Mouse (Mus musculus) gonadal fat pad, adult 2 months (tissue): ENCODE data around the gene Pdzrn3. TPM values are rescaled to one million over a fixed set of nuclear protein-coding genes. Genes with fewer than 3 reads are reported as not detected.

Experiments
- DNase-seq: peaks from one replicate; pipeline ENCODE4 v3.0.0-alpha.2; 2012; ENCODE audit warnings: low read depth
- polyA plus RNA-seq: library from polyadenylated mRNA; depleted of rRNA; stranded (reverse); fragments of >200 nt; gene quantifications from 2 replicates; pipeline ENCODE4 v1.2.3, GENCODE M21; 2012

The Pdzrn3 gene
- polyA plus RNA-seq, 1 experiment, result 18.1 TPM

- no peak for DNase-seq
Measured at GRCm38 (mm10) chr6:101291944-101292343, 85.8 kb downstream of the Pdzrn3 start.

DNA sequence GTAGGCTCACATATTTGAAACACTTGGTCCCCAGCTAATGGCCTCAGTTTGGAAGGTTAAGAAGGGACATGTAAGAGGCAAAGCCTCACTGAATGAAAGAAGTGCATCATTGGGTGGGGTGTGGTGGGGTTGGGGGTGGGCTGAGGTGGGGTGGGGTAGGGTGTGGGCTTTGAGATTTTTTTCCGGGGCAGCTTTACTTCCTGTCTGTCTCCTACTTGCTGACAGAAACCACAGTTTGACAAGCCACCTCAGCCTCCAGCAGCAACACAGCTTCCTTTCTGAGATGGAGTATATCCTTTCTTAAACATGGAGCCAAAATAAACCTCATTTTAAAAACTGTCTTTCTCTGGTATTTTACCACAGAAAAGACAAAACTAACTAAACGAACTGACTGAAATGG, 87.5 kb downstream of the Pdzrn3 start:
- no peak for DNase-seq

DNA sequence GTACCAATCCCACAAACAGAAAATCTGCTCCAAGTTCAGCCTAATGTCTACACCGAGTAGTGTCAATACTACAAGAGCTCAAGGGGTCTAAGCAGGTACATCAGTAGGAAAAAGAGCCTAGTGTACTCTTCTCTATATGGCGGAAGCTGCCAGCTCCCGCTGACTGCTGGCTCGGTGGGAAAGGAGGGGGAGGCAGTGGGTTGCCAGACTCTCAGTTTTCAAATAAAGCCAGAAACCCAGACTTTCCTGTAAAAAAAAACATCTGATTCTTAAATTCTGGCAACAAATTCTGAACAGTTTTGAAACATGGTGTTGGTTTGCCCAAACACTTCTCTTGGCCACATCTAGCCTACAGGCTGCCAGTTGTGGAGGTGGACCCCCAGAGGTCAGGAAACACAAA, 88.3 kb downstream of the Pdzrn3 start:
- DNase-seq, result no peak

GRCm38 (mm10) chr6:101287566-101288173, 90.0 kb downstream of the Pdzrn3 start:
- no peak for DNase-seq

DNA sequence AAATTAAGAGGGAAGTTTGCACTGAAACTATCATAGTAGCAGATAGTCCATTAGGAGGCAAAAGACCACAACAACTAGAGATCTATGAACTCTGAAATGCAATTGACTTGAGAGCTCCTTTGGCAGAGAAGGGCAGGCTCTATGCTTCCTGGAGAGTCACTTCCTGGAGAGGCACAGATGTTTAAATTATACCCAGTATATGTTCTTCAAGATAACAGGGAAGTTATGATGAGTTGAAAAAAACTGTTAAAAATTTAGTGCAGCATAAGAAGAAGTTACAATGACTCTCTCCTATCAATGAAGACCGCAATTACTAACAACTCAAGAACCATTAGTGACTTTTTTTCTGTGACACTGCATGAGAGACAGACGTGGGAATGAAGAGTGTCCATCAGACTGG, 90.6 kb downstream of the Pdzrn3 start:
- DNase-seq, result no peak

GRCm38 (mm10) chr6:101284368-101284955, 93.2 kb downstream of the Pdzrn3 start:
- DNase-seq, result no peak

- no peak for DNase-seq
Measured at GRCm38 (mm10) chr6:101283891-101284290, 93.8 kb downstream of the Pdzrn3 start.

DNA sequence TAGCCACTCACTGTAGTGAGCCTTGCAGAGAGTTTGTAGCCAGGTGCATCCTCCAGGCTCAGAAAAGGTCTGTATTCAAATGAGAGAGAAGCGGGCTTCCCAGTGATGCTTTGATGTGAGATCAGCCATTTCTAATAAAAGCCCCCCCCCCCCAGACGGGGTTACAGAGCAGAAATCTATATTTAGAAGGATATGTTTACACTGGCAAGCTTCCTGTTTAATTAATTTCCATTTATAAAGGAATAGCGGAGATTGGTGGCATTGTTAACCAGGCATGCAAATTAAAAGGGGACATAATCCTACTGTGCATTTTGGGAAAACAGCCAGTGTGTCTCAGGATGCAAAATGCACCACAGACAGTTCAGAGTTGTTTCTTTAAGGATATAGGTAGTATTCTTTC, 96.1 kb downstream of the Pdzrn3 start:
- no peak for DNase-seq

GRCm38 (mm10) chr6:101280811-101281218, 96.9 kb downstream of the Pdzrn3 start:
- no peak for DNase-seq

DNA sequence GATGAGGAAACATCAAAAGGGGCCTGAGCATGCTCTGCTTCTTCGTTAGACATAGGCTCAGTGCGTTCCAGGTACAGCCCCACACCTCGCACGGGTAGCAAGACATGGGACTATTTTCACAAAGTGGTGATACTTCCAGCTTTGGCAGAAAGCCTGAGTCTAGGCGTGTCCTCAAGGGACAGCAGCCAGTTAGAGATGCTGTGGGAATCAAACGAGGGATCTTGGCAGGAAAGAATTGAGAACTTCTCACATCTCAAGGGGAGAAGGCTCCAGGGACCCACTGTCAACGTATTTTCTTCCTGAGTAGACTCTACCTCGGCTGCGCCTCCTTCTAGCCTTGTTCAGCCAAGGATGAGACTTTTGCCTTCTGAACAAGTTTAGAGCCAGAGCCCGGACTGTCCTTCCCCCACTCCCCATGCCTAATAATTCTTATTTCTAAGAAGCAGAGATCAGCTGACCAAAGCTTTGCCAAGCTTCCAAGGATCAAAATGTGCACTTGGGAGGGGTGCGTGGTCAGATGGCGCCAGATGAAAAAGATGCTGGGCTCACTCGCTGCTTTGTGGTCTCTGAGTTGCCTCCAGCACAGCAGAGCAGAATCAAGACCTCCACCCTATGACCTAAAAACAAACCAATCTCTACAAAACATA, 99.3 kb downstream of the Pdzrn3 start:
- DNase-seq, result no peak

DNA sequence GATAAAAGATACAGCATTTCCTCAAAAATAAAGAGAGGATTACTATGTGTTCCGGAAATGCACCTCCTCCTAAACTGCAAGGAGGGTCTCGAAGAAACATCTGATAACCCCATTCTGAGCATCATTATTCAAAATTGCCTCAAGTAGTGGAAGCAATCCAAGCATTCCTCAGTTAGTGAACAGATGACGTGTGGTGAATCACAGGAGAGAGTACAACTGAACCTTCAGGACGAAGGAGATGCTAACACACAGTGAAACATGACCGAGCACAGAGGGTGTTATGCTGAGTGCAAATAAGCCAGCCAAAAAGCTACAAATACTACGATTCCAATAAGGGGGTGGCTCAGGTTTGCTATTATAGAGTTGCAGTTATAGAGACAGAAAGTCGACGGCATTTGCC, 101.4 kb downstream of the Pdzrn3 start:
- DNase-seq, result no peak

GRCm38 (mm10) chr6:101275806-101276205, 101.9 kb downstream of the Pdzrn3 start:
- no peak for DNase-seq

DNA sequence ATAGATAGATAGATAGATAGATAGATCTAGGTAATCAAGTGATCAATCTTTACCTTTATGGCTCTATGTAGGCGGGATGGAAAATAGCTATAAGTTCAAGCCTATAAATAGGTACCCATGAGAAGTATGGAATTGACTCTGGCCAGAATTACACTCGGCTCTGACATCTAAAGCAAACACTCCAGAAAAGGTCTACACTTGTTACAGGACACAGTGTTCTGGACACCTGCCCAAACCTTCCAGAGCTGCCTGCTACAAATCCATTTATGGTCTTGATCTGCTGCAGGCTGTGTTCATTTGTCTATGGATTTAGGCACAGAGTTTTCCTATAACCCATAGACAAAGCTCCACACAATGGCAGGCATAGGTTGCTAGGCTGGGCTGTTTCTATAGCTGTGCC, 102.9 kb downstream of the Pdzrn3 start:
- DNase-seq, result no peak

- DNase-seq, result no peak
Measured at GRCm38 (mm10) chr6:101272256-101272655, 105.4 kb downstream of the Pdzrn3 start.

DNA sequence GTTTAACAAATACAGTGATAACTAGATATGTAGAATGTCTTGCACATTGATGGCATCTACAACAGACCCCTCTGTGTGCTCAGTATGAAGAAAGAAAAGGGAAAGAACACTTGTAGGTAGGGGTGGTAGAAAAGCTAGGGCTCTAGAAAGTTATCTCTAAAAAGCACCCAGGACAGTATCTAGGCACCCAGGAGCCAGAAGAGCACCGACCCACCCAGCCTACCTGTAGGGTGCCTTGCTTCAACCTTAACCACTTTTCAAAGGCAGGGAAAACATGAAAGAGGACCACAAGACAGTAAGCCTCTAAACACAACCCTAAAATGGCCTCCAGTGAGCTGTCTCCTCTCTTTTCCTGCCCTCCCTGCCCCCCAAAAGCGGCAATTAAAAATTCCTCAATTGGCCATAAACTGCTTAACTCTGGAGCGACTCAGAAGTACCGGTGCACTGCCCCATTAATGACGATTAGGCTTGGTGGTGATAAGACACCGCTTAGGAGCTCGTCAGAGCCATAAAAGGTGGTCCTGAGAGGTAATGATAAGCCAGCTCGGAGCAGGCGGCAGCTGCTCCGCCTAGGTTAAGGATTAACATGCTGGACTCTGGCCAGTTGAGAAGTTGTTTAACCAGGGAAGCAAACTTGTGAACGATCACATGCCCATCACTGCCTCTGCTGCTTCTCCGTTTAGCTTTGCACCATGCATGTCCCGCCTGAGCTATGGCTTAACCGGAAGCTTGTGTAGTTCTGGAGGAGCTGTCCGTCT, 106.1 kb downstream of the Pdzrn3 start:
- no peak for DNase-seq

- no peak for DNase-seq
Measured at GRCm38 (mm10) chr6:101270095-101270826, 107.4 kb downstream of the Pdzrn3 start.

DNA sequence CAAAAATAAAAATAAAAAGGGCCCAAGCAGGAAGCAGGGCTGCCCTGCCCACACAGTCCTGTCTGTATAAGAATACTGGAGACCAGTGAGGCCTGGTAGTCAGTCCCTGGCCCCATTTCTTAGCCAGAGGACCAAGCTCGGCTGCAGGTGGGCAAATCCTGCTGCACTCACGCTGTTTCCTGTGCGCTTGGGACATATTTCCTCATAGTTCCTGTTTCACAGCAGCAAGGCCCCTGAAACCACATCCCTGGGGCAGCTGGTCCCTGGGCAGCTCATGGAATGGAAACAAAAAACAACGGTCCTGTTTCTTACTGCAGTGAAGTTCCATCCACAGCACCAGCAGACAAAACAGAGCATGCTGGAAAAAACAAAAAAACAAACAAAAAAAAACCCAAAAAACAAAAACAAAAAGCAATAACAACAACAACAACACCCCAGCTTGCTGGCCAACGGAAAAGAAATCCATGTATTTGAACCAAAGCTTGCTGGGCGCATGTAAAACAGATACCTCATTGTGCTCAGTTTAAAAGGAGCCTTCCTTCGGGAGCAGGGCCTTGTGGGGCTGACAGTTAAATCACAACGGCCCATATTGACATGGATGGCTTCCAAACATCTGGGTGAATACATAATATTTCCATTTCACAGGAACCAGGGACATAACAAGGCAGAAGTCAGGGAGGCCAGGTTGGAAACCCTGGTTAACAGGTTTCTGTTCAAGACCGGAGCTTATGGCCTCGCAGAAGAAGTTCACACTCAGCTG, 108.2 kb downstream of the Pdzrn3 start:
- DNase-seq, result no peak

DNA sequence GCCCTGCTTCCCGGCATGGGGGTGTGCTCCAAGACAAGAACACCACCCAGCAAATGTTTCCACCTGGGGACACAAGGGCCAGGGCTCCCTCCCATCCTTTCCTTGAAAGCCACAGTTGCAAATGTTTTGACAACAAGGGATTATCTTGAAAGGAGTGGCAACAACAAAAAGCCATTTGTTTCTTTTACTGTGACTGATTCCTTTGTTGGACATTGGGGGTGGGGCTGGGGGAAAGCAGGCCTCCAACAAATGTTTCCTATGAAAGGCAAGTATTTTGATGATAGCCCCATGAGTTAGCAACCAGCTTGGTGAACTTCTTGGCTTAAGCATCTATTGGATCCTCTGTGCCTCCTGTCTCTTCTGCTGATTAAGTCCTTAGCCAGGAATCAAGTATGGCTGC, 109.4 kb downstream of the Pdzrn3 start:
- no peak for DNase-seq

- DNase-seq, result no peak
Measured at GRCm38 (mm10) chr6:101266787-101267186, 110.9 kb downstream of the Pdzrn3 start.

DNA sequence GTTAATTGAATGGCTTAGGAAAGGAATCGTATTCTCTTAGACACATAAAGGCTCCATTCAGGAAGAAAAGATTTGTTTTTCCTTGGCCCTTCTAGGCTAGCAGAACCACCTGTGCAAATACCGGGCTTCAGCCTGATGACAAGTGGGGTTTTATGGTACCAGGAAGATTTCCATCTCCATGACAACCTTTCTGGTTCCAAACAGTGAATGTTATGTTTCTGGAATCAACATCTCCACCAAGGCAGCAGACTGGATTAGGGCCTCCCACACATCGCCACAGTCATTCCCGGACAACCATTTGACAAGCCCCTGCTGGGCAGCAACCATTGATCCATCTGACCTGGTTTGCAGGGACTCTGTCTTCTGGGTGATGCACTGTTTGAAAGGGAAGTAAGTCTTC, 114.2 kb downstream of the Pdzrn3 start:
- DNase-seq, result no peak

DNA sequence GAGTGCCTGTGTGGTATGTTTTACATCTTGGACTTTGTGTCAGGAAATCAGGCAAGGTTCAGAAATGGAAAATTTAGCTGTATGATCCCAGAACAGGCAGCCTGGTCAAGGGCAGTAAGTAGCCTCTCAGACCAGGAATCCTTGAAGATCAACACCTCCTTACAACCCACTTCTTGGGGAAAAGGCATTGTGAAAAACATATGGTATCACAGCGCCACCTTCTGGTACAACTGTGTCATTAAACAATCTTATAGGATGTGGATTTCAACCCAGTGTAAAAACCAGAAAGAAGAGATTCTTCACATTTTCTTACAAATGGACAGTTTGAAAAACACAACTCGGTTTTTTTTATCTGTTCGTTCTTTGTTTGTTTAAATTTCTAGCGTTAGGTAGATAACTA, 116.2 kb downstream of the Pdzrn3 start:
- DNase-seq, result no peak
